Mouse (Mus musculus): ENCODE results near the gene Vmn2r58.
"Not testable (repeated sequence)": the region's sequence is repeated elsewhere in the genome, so short reads cannot be mapped to it uniquely, and the experiment has no call there.

The Vmn2r58 gene

DNA sequence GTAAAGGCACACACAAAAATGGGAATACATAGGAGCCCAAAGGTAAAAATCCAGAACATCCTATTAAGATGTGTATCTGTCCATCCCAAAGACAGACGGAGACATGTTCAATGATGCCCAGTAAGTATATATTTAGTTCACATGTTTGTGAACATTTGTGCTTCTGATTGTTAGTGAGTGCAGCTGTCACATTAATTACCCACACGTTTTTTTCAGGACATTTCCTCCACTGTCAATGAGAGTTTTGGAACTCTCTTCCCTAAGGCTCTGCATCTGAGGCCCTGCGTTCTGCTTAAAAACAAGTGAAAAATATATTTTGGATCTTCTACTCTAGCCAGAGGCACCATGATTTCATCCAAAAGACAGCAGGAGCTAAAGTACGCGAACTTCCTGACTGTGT is at the start of gene Vmn2r58:
TSS of gene Vmn2r58 (minus strand) at position 101 of the 400 bp plus-strand sequence.
- not testable (repeated sequence) for DNase-seq (ENCODE audit: low spot score)

Data from ovary, postnatal 10 days (tissue).